Mouse (Mus musculus) cerebellum, adult (tissue): ENCODE data around the gene Ttc12.

Source experiments
- ATAC-seq: cut with Nextera tagmentation; 2 replicates; pipeline ENCODE4 v1.9.2; 2017; ENCODE audit warnings: mild to moderate bottlenecking, moderate library complexity, mixed read lengths; ENCODE audit not compliant: insufficient number of reproducible peaks, low FRiP score, low TSS enrichment

The Ttc12 gene

DNA sequence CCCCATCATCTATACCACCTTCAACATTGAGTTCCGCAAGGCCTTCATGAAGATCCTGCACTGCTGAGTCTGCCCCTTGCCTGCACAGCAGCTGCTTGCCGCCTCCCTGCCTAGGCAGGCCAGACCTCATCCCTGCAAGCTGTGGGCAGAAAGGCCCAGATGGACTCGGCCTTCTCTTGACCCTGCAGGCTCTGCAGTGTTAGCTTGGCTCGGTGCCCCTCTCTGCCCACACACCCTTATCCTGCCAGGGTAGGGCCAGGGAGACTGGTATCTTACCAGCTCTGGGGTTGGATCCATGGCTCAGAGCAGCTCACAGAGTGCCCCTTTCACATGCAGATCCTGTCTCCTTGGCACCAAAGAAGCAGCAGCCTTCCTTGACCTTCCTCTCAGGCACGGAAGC, 79.0 kb downstream of the Ttc12 start:
- ATAC-seq = peak; percentile 71

GRCm38 (mm10) chr9:49403711-49404110, 82.3 kb downstream of the Ttc12 start:
- ATAC-seq = no peak

DNA sequence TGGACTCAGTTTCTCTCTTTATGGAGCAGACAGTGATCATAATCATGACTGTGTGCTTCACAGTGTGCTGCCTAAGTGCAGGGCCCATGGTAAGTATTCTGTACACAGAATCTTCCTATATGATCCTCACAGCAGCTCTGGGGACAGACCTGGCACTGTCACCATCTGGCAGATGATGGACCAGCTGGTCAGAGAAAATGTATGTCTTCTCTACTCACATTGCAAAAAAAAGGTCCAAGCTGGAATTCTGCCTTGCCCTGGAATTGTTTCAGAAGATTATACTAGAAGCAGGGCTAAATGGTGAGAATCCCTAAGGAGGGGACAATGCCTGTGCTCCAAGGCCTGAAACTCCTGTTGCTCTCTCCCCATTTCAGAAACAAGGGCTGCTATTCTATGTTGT, 90.0 kb downstream of the Ttc12 start:
- no peak for ATAC-seq

- ATAC-seq = no peak
Observed at GRCm38 (mm10) chr9:49392242-49392641, 93.8 kb downstream of the Ttc12 start.
